Mouse (Mus musculus) ovary, adult 18-20 months (tissue): Measurements from ENCODE around the gene Vrk1.

ENCODE experiments used
- DNase-seq: peaks from one replicate; pipeline ENCODE4 v3.0.0; 2022; ENCODE audit warnings: low spot score, mixed read lengths

Gene Vrk1

GRCm38 (mm10) chr12:106001775-106002174 is 8.3 kb upstream of the Vrk1 start:
- DNase-seq = no peak

- no peak for DNase-seq
Measured at GRCm38 (mm10) chr12:106004719-106005118, 5.3 kb upstream of the Vrk1 start.

GRCm38 (mm10) chr12:106006218-106006617 is 3.8 kb upstream of the Vrk1 start:
- no peak for DNase-seq

GRCm38 (mm10) chr12:106008348-106009050 is 1.5 kb upstream of the Vrk1 start:
- peak; percentile 55 for DNase-seq

GRCm38 (mm10) chr12:106009122-106009870 is 732 bp upstream of the Vrk1 start:
- no peak for DNase-seq

GRCm38 (mm10) chr12:106012161-106012560 is 2.1 kb downstream of the Vrk1 start:
- no peak for DNase-seq

- DNase-seq = no peak
Measured at GRCm38 (mm10) chr12:106016265-106017012, 6.4 kb downstream of the Vrk1 start.

GRCm38 (mm10) chr12:106020063-106020462 is 10.0 kb downstream of the Vrk1 start:
- no peak for DNase-seq

GRCm38 (mm10) chr12:106023652-106024051 is 13.6 kb downstream of the Vrk1 start:
- DNase-seq = no peak

- DNase-seq = no peak
Measured at GRCm38 (mm10) chr12:106025416-106025815, 15.4 kb downstream of the Vrk1 start.

- no peak for DNase-seq
Measured at GRCm38 (mm10) chr12:106026385-106027134, 16.5 kb downstream of the Vrk1 start.

GRCm38 (mm10) chr12:106027372-106027771 is 17.3 kb downstream of the Vrk1 start:
- no peak for DNase-seq

- no peak for DNase-seq
Measured at GRCm38 (mm10) chr12:106029582-106029981, 19.6 kb downstream of the Vrk1 start.

GRCm38 (mm10) chr12:106030146-106030745 is 20.2 kb downstream of the Vrk1 start:
- DNase-seq = no peak

- no peak for DNase-seq
Measured at GRCm38 (mm10) chr12:106030796-106031195, 20.8 kb downstream of the Vrk1 start.

- no peak for DNase-seq
Measured at GRCm38 (mm10) chr12:106031916-106032315, 21.9 kb downstream of the Vrk1 start.

GRCm38 (mm10) chr12:106032361-106032760 is 22.3 kb downstream of the Vrk1 start:
- DNase-seq = no peak

GRCm38 (mm10) chr12:106034267-106034666 is 24.2 kb downstream of the Vrk1 start:
- no peak for DNase-seq

GRCm38 (mm10) chr12:106034761-106035160 is 24.7 kb downstream of the Vrk1 start:
- DNase-seq = no peak

- no peak for DNase-seq
Measured at GRCm38 (mm10) chr12:106040259-106040658, 30.2 kb downstream of the Vrk1 start.

GRCm38 (mm10) chr12:106046143-106046795 is 36.2 kb downstream of the Vrk1 start:
- no peak for DNase-seq
